ENCODE assay signal across 14 mouse cellular contexts in genomic region chr2:127210701-127211100, GRCm38 (mm10). TPM values are rescaled to one million over a fixed set of nuclear protein-coding genes. Genes with fewer than 3 reads are reported as not detected.
DNase-seq lines count a peak whose midpoint lies in the region.
"Had no signal": no experiment of that assay in that cellular context is flagged by ENCODE, and none has a peak within 500 bp of the region (broad histone marks: within the 10 kb centered on the region; RNA-seq: fewer than 3 reads in every experiment).

No protein-coding gene starts in this region.

- peak; percentile 73 for DNase-seq in heart, adult 11 months
- no peak for DNase-seq in heart, adult 18-20 months
- peak; percentile 33 for DNase-seq in testis, postnatal 10 days (ENCODE audit: low spot score)
- no peak for DNase-seq in testis, postnatal 14 days (ENCODE audit: low spot score)
- DNase-seq: adrenal gland, adult 2 months; adrenal gland, adult 8-10 months; adrenal gland, postnatal 10 days; adrenal gland, postnatal 14 days; adrenal gland, postnatal 25 days; adrenal gland, postnatal 36 days; B cell, adult 2 months; cerebellum, adult 11 months; cerebellum, adult 11-12 months; cerebellum, adult 18-20 months had no signal

RNA-seq across cellular contexts. Expression of gene Snrnp200, which starts 2.5 kb away (rescaled TPM):
- 10 to 100 TPM; 65.2 to 66.4 TPM for total RNA-seq in heart, adult 18-20 months (2021)

RNA-seq across cellular contexts. Expression of gene 1810024B03Rik, which starts 2.6 kb away (rescaled TPM):
- under 1 TPM; 0.23 to 0.32 TPM for total RNA-seq in heart, adult 18-20 months (2021)

RNA-seq across cellular contexts. Expression of gene Ciao1, which starts 36.9 kb away (rescaled TPM):
- total RNA-seq in heart, adult 18-20 months (2021), result 10 to 100 TPM; 56.2 to 68.7 TPM

RNA-seq across cellular contexts. Expression of gene Tmem127, which starts 37.0 kb away (rescaled TPM):
- total RNA-seq in heart, adult 18-20 months (2021), result 10 to 100 TPM; 26.4 to 28.8 TPM

RNA-seq across cellular contexts. Expression of gene Stard7, which starts 59.3 kb away (rescaled TPM):
- 100 to 1,000 TPM; 157 to 176 TPM for total RNA-seq in heart, adult 18-20 months (2021)

Comparison
In these comparisons a context has a peak if more than half of its experiments do, and no peak if none do; other contexts are left out.
1. DNase-seq: peak in heart, adult 11 months (single experiment) and testis, postnatal 10 days (single experiment); none in heart, adult 18-20 months (0 of 2) and testis, postnatal 14 days (single experiment).